Mouse (Mus musculus) heart, postnatal 0 days (tissue): ENCODE data around the gene Pdzk1ip1. TPM values are rescaled to one million over a fixed set of nuclear protein-coding genes. Genes with fewer than 3 reads are reported as not detected.

Experiments
- ATAC-seq: fragments of 200-750 bp; cut with Nextera tagmentation; 2 replicates; pipeline ENCODE4 v1.8.0; 2017; ENCODE audit warnings: low read depth, moderate number of reproducible peaks, moderate library complexity; ENCODE audit not compliant: insufficient read depth
- DNase-seq: peaks from one replicate; pipeline ENCODE4 v3.0.0-alpha.2; 2016; ENCODE audit warnings: low spot score
- H3K27ac ChIP-seq: fragments of 300-500 bp; sonication (generic); 2 replicates; pipeline ENCODE4 v1.5.1; 2014; ENCODE audit warnings: low read depth, mild to moderate bottlenecking
- H3K27me3 ChIP-seq: fragments of 300-500 bp; sonication (generic); 2 replicates; pipeline ENCODE4 v1.6.1; 2014; ENCODE audit warnings: low read length, mixed read lengths; ENCODE audit not compliant: control insufficient read depth, insufficient read depth
- H3K36me3 ChIP-seq: fragments of 300-500 bp; sonication (generic); replicated peaks from 2 replicates; pipeline ENCODE4 v1.6.1; 2014; ENCODE audit warnings: low read length, mixed read lengths; ENCODE audit not compliant: control insufficient read depth, insufficient read depth
- H3K4me1 ChIP-seq: fragments of 300-500 bp; sonication (generic); 2 replicates; pipeline ENCODE4 v1.6.1; 2014; ENCODE audit warnings: antibody characterized with exemption; ENCODE audit not compliant: control insufficient read depth, insufficient read depth
- H3K4me2 ChIP-seq: fragments of 300-500 bp; sonication (generic); 2 replicates; pipeline ENCODE4 v1.6.1; 2014; ENCODE audit warnings: low read depth, mild to moderate bottlenecking, low read length, moderate library complexity
- H3K4me3 ChIP-seq: fragments of 300-500 bp; sonication (generic); 2 replicates; pipeline ENCODE4 v1.5.1; 2014; ENCODE audit warnings: low read depth, low read length
- H3K9ac ChIP-seq: fragments of 300-500 bp; sonication (generic); replicated peaks from 2 replicates; pipeline ENCODE4 v1.6.1; 2014; ENCODE audit warnings: low read depth, low read length, mixed read lengths
- H3K9me3 ChIP-seq: fragments of 300-500 bp; sonication (generic); replicated peaks from 2 replicates; pipeline ENCODE4 v1.6.1; 2016; ENCODE audit warnings: low read length; ENCODE audit not compliant: control insufficient read depth
- CTCF ChIP-seq: IDR thresholded peaks from 2 replicates; pipeline ENCODE4 v1.5.1; 2016; ENCODE audit warnings: antibody characterized with exemption, control low read depth, low read depth
- EP300 ChIP-seq: IDR thresholded peaks from 2 replicates; pipeline ENCODE4 v1.6.1; 2016; ENCODE audit warnings: antibody characterized with exemption, low read depth
- WGBS: fragments of 180-500 bp; shearing (Covaris S2); extraction: QIAGEN DNeasy Blood & Tissue Kit; methylation state at CpG from one replicate; pipeline ENCODE4 v1.1.7; 2014; 5-methylcytosine and 5-hydroxymethylcytosine counted together
- polyA plus RNA-seq: library from polyadenylated mRNA; unstranded; fragments of >200 nt; fragmentation: Nextera tagmentation; extraction: Ambion mirVana; gene quantifications from 2 replicates; pipeline ENCODE4 v1.2.1, GENCODE M21; 2015
- total RNA-seq: library from RNA; depleted of rRNA; stranded (reverse); fragments of >200 nt; gene quantifications from 2 replicates; pipeline ENCODE4 v1.2.3, GENCODE M21; 2014; ENCODE audit warnings: low replicate concordance

The Pdzk1ip1 gene
- total and polyA plus RNA-seq, 2 experiments from 2014 or later, result 0.90 to 4.2 TPM

DNA sequence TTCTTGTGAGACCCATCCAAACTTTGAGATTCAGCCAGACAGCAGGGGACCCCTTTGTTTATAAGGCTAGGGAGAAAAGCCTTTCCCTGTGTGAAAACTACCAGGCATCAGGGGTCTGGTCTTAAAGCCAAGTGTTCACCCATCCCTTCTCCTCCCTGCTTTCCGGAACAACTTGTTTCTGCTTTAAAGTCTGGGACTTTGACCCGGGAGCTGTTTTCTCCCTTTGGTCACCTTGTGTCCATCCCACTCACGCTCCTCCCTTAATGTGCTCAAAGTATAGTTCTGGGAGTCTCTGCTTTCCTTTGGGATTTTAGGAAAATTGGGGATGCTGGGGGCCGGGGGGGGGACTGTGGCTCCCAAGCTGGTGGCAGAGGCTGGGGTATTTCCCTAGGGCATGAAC lies 2.3 kb upstream of the Pdzk1ip1 start:
- DNase-seq (no peak), ATAC-seq (no peak)
- 62% methylated on average over 4 of the region's 4 CpGs for WGBS
- Histone ChIP-seq H3K27me3 (0 out of 2 replicates have a peak, but pooled peaks cover 12% of the 10 kb centered on the region), H3K4me2 (no peak overlapping the region), H3K4me1 (no peaks in the 10 kb centered on the region), H3K9me3 (no peaks in the 10 kb centered on the region), H3K27ac (no peak overlapping the region), H3K36me3 (no peaks in the 10 kb centered on the region), H3K4me3 (no peak overlapping the region), H3K9ac (no peak overlapping the region)
- no peak for TF ChIP-seq CTCF
- no peak for TF ChIP-seq EP300

DNA sequence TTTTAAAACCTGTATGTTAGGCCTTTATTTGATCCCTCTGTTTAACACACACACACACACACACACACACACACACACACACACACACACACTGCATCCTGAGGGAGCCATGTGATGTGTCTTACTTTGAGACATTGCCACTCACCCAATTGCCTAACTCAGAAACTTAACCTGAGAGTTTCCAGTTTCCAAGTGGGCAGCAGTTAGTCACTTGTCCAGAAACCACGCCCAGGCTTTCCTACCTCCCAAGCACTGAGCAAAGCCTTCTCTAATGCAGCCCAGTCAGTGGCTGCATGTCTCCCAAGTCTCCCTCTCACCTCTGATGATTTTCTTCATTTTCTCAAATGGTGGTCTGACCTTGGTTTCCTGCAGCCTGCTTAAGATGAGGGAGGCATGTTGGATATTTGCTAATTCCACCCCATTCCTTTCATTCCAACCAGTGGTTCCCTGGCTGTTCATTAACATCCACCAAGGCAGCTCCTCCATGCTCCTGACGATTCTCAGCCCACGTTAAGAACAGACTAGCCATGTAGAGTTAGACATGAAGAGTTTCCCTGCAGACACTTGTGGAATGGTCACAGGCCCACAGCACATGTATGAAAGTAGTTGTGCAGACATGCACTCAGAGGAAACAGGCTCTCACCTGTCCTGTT lies 1.6 kb upstream of the Pdzk1ip1 start:
- Histone ChIP-seq H3K27me3 (0 out of 2 replicates have a peak, but pooled peaks cover 12% of the 10 kb centered on the region), H3K9ac (no peak overlapping the region), H3K4me1 (no peaks in the 10 kb centered on the region), H3K4me3 (no peak overlapping the region), H3K27ac (no peak overlapping the region), H3K36me3 (no peaks in the 10 kb centered on the region), H3K4me2 (no peak overlapping the region), H3K9me3 (no peaks in the 10 kb centered on the region)
- TF ChIP-seq EP300 (no peak), CTCF (no peak)
- ATAC-seq (no peak), DNase-seq (no peak)
- WGBS, result 52% methylated on average over 3 of the region's 3 CpGs

DNA sequence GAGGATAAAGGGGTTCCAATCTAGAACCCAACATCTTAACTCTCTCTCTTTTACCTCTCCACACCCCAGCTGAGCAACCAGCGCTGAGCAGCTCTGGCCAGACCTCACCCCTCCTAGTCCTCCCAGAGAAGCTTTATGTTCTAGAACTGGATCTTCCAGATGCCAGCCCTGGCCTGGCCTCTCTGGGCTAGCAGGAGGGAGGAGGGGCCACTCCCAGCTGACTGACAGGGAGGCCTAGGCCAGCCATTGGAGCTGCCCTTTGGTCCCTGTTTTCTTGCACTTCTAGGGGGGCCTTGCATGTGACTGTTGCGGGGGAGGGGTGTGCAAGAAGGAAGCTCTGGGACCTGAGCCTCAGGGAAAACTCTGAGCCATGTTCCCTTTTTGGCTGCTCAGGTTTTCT lies 2.1 kb downstream of the Pdzk1ip1 start:
- no peaks in the 10 kb centered on the region for H3K36me3 ChIP-seq
- H3K4me2 ChIP-seq, result no peak overlapping the region
- no peaks in the 10 kb centered on the region for H3K9me3 ChIP-seq
- no peak overlapping the region for H3K4me3 ChIP-seq
- peaks cover 32% of the 10 kb centered on the region; the same call in 1 of the 2 replicates for H3K27me3 ChIP-seq
- peaks cover 2% of the 10 kb centered on the region; the same call in 1 of the 2 replicates for H3K4me1 ChIP-seq
- no peak overlapping the region for H3K9ac ChIP-seq
- TF ChIP-seq EP300, result no peak
- no peak for TF ChIP-seq CTCF
- no peak overlapping the region for H3K27ac ChIP-seq
- 54% methylated on average over 2 of the region's 2 CpGs for WGBS
- no peak for ATAC-seq
- no peak for DNase-seq

DNA sequence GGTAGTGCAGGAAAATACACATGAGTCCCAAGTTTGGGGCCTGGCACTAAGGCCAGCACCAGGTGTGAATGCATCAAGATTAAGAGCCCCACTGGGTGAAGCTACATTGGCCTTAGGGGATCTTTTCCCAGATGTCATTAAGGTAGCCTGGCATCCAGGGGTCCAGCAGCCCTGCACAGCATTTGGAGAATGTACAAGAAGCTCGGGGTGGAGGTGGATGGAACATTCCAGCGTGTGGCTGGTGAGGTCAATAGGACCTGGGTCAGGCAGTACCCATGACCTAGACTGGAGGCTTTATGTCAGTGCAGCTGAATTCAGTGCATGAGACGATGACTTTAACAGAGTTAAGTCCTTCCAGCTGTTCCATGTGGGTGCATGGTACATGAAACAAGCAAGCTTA lies 3.3 kb downstream of the Pdzk1ip1 start:
- H3K9ac ChIP-seq, result no peak overlapping the region
- WGBS, result 74% methylated on average over 3 of the region's 3 CpGs
- ATAC-seq (no peak), DNase-seq (no peak)
- peaks cover 35% of the 10 kb centered on the region; the same call in 1 of the 2 replicates for H3K27me3 ChIP-seq
- TF ChIP-seq EP300, result no peak
- no peak for TF ChIP-seq CTCF
- no peak overlapping the region for H3K4me2 ChIP-seq
- H3K27ac ChIP-seq, result no peak overlapping the region
- peaks cover 14% of the 10 kb centered on the region for H3K4me1 ChIP-seq
- no peak overlapping the region for H3K4me3 ChIP-seq
- no peaks in the 10 kb centered on the region for H3K36me3 ChIP-seq
- H3K9me3 ChIP-seq, result no peaks in the 10 kb centered on the region

DNA sequence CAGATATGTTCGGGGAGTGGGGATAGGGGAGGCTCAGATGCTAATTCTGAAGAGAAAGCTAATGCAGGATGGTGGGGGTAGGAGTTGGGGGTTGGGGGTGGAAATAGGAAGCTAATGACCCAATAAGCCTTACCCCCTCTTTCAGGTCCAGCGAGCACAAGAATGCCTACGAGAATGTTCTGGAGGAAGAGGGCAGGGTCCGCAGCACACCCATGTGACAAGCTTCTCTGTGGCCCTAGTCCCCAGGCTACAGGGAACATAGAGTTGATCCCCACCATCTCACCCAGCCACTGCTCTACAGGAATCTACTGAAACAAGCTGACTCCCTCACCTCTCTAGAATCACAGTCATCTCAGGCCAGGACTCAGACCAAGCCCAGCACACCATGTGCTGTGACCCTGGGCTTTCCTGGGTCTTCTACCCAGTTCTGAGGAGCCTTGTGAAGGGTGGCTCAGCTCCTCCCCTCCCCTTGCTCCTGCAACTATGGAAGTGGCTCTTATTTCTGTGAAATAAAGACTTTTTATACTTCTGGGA lies 4.9 kb downstream of the Pdzk1ip1 start:
- Histone ChIP-seq H3K9me3 (no peaks in the 10 kb centered on the region), H3K4me3 (no peak overlapping the region), H3K4me1 (peaks cover 18% of the 10 kb centered on the region), H3K4me2 (no peak overlapping the region), H3K9ac (no peak overlapping the region), H3K27ac (no peak overlapping the region), H3K36me3 (no peaks in the 10 kb centered on the region), H3K27me3 (peaks cover 30% of the 10 kb centered on the region; the same call in 1 of the 2 replicates)
- 83% methylated on average over 4 of the region's 4 CpGs for WGBS
- no peak for ATAC-seq
- TF ChIP-seq EP300 (no peak), CTCF (no peak)
- DNase-seq, result no peak

DNA sequence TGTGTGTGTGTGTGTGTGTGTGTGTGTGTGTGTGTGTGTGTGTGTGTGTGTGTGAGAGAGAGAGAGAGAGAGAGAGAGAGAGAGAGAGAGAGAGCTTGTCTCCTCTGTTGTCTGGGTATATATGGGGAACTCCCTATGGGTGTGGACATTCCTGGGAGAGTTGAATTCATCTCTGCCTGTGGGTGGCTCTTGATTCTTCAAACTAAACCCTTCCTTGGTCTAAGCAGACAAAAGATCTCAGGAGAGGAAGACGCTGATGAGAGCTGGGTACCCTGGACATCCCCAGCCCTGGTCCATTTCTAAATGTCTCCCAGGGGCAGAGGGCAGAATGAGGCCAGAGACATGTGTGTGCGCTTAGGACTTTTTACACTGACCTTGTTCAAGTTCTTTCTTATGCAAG lies 5.5 kb downstream of the Pdzk1ip1 start:
- H3K4me2 ChIP-seq, result no peak overlapping the region
- H3K36me3 ChIP-seq, result no peaks in the 10 kb centered on the region
- ATAC-seq, result no peak
- no peak for DNase-seq
- no peaks in the 10 kb centered on the region for H3K9me3 ChIP-seq
- peaks cover 28% of the 10 kb centered on the region; the same call in 1 of the 2 replicates for H3K27me3 ChIP-seq
- peaks cover 18% of the 10 kb centered on the region for H3K4me1 ChIP-seq
- H3K4me3 ChIP-seq, result no peak overlapping the region
- no peak overlapping the region for H3K27ac ChIP-seq
- TF ChIP-seq CTCF, result no peak
- 78% methylated on average over 2 of the region's 2 CpGs for WGBS
- no peak overlapping the region for H3K9ac ChIP-seq
